Mouse (Mus musculus): ENCODE measurements at regions not wholly inside any gene's neighbourhood (a gene's known extent, or its start where the extent isn't known, plus 50 kb on each side); places are given as distances from the start of the nearest gene placed in this dataset.

- no peak overlapping the region for H3K4me3 ChIP-seq (ENCODE audit: insufficient read depth, low read depth, low read length)
- H3K27ac ChIP-seq (replicated peaks; ENCODE audit: low read depth, low read length), result no peak overlapping the region
Observed at GRCm38 (mm10) chr7:37204800-37205199, 506.9 kb downstream of the Tshz3 start.

GRCm38 (mm10) chr7:37208305-37208704, 510.4 kb downstream of the Tshz3 start:
- Histone ChIP-seq H3K4me1 (ENCODE audit: control insufficient read depth, insufficient read depth, insufficient read length, low read length) (no peaks in the 10 kb centered on the region), H3K4me3 (ENCODE audit: insufficient read depth, low read depth, low read length) (no peak overlapping the region), H3K27ac (replicated peaks; ENCODE audit: low read depth, low read length) (no peak overlapping the region)

More at GRCm38 (mm10) chr7:37204800-37205199, 506.9 kb downstream of the Tshz3 start:
- H3K4me1 ChIP-seq (ENCODE audit: control insufficient read depth, insufficient read depth, insufficient read length, low read length), result no peaks in the 10 kb centered on the region

- no peak overlapping the region for H3K27ac ChIP-seq (replicated peaks; ENCODE audit: low read depth, low read length)
- H3K4me3 ChIP-seq (ENCODE audit: insufficient read depth, low read depth, low read length), result no peak overlapping the region
- H3K4me1 ChIP-seq (ENCODE audit: control insufficient read depth, insufficient read depth, insufficient read length, low read length), result no peaks in the 10 kb centered on the region
Observed at GRCm38 (mm10) chr7:37213751-37214181, 515.8 kb downstream of the Tshz3 start.

- no peak overlapping the region for H3K4me3 ChIP-seq (ENCODE audit: insufficient read depth, low read depth, low read length)
- no peaks in the 10 kb centered on the region for H3K4me1 ChIP-seq (ENCODE audit: control insufficient read depth, insufficient read depth, insufficient read length, low read length)
- no peak overlapping the region for H3K27ac ChIP-seq (replicated peaks; ENCODE audit: low read depth, low read length)
Observed at GRCm38 (mm10) chr7:37215498-37215897, 517.6 kb downstream of the Tshz3 start.

- Histone ChIP-seq H3K4me1 (ENCODE audit: control insufficient read depth, insufficient read depth, insufficient read length, low read length) (no peaks in the 10 kb centered on the region), H3K4me3 (ENCODE audit: insufficient read depth, low read depth, low read length) (no peak overlapping the region), H3K27ac (replicated peaks; ENCODE audit: low read depth, low read length) (no peak overlapping the region)
Observed at GRCm38 (mm10) chr7:37220476-37220875, 522.6 kb downstream of the Tshz3 start.

GRCm38 (mm10) chr7:37226423-37226822, 528.5 kb downstream of the Tshz3 start:
- Histone ChIP-seq H3K27ac (replicated peaks; ENCODE audit: low read depth, low read length) (no peak overlapping the region), H3K4me1 (ENCODE audit: control insufficient read depth, insufficient read depth, insufficient read length, low read length) (no peaks in the 10 kb centered on the region), H3K4me3 (ENCODE audit: insufficient read depth, low read depth, low read length) (no peak overlapping the region)

- no peak overlapping the region for H3K4me3 ChIP-seq (ENCODE audit: insufficient read depth, low read depth, low read length)
- H3K27ac ChIP-seq (replicated peaks; ENCODE audit: low read depth, low read length), result no peak overlapping the region
- no peaks in the 10 kb centered on the region for H3K4me1 ChIP-seq (ENCODE audit: control insufficient read depth, insufficient read depth, insufficient read length, low read length)
Observed at GRCm38 (mm10) chr7:37230641-37231347, 532.9 kb downstream of the Tshz3 start.

- H3K4me1 ChIP-seq (ENCODE audit: control insufficient read depth, insufficient read depth, insufficient read length, low read length), result no peaks in the 10 kb centered on the region
- no peak overlapping the region for H3K4me3 ChIP-seq (ENCODE audit: insufficient read depth, low read depth, low read length)
- no peak overlapping the region for H3K27ac ChIP-seq (replicated peaks; ENCODE audit: low read depth, low read length)
Observed at GRCm38 (mm10) chr7:37240832-37241231, 532.6 kb downstream of the Zfp536 start.

- Histone ChIP-seq H3K27ac (replicated peaks; ENCODE audit: low read depth, low read length) (no peak overlapping the region), H3K4me1 (ENCODE audit: control insufficient read depth, insufficient read depth, insufficient read length, low read length) (no peaks in the 10 kb centered on the region)
Observed at GRCm38 (mm10) chr7:37241781-37242180, 531.7 kb downstream of the Zfp536 start.

GRCm38 (mm10) chr7:37242476-37242875, 531.0 kb downstream of the Zfp536 start:
- Histone ChIP-seq H3K4me1 (ENCODE audit: control insufficient read depth, insufficient read depth, insufficient read length, low read length) (no peaks in the 10 kb centered on the region), H3K27ac (replicated peaks; ENCODE audit: low read depth, low read length) (no peak overlapping the region), H3K4me3 (ENCODE audit: insufficient read depth, low read depth, low read length) (no peak overlapping the region)

More at GRCm38 (mm10) chr7:37241781-37242180, 531.7 kb downstream of the Zfp536 start:
- H3K4me3 ChIP-seq (ENCODE audit: insufficient read depth, low read depth, low read length), result no peak overlapping the region

GRCm38 (mm10) chr7:37246156-37246555, 527.3 kb downstream of the Zfp536 start:
- Histone ChIP-seq H3K4me3 (ENCODE audit: insufficient read depth, low read depth, low read length) (no peak overlapping the region), H3K4me1 (ENCODE audit: control insufficient read depth, insufficient read depth, insufficient read length, low read length) (no peaks in the 10 kb centered on the region), H3K27ac (replicated peaks; ENCODE audit: low read depth, low read length) (no peak overlapping the region)

GRCm38 (mm10) chr7:37254431-37254830, 519.0 kb downstream of the Zfp536 start:
- H3K27ac ChIP-seq (replicated peaks; ENCODE audit: low read depth, low read length), result no peak overlapping the region
- H3K4me1 ChIP-seq (ENCODE audit: control insufficient read depth, insufficient read depth, insufficient read length, low read length), result no peaks in the 10 kb centered on the region
- H3K4me3 ChIP-seq (ENCODE audit: insufficient read depth, low read depth, low read length), result no peak overlapping the region

- no peaks in the 10 kb centered on the region for H3K4me1 ChIP-seq (ENCODE audit: control insufficient read depth, insufficient read depth, insufficient read length, low read length)
- no peak overlapping the region for H3K4me3 ChIP-seq (ENCODE audit: insufficient read depth, low read depth, low read length)
- H3K27ac ChIP-seq (replicated peaks; ENCODE audit: low read depth, low read length), result no peak overlapping the region
Observed at GRCm38 (mm10) chr7:37255840-37256239, 517.6 kb downstream of the Zfp536 start.

GRCm38 (mm10) chr7:37259293-37259692, 514.1 kb downstream of the Zfp536 start:
- H3K4me3 ChIP-seq (ENCODE audit: insufficient read depth, low read depth, low read length), result no peak overlapping the region
- H3K27ac ChIP-seq (replicated peaks; ENCODE audit: low read depth, low read length), result no peak overlapping the region
- no peaks in the 10 kb centered on the region for H3K4me1 ChIP-seq (ENCODE audit: control insufficient read depth, insufficient read depth, insufficient read length, low read length)

- Histone ChIP-seq H3K27ac (replicated peaks; ENCODE audit: low read depth, low read length) (no peak overlapping the region), H3K4me3 (ENCODE audit: insufficient read depth, low read depth, low read length) (no peak overlapping the region), H3K4me1 (ENCODE audit: control insufficient read depth, insufficient read depth, insufficient read length, low read length) (no peaks in the 10 kb centered on the region)
Observed at GRCm38 (mm10) chr7:37262846-37263245, 510.6 kb downstream of the Zfp536 start.

- no peaks in the 10 kb centered on the region for H3K4me1 ChIP-seq (ENCODE audit: control insufficient read depth, insufficient read depth, insufficient read length, low read length)
- no peak overlapping the region for H3K27ac ChIP-seq (replicated peaks; ENCODE audit: low read depth, low read length)
- H3K4me3 ChIP-seq (ENCODE audit: insufficient read depth, low read depth, low read length), result no peak overlapping the region
Observed at GRCm38 (mm10) chr7:37267404-37267803, 506.0 kb downstream of the Zfp536 start.
